Mouse (Mus musculus) ES-E14 (cell line): ENCODE measurements at regions not wholly inside any gene's neighbourhood (a gene's known extent, or its start where the extent isn't known, plus 50 kb on each side); places are given as distances from the start of the nearest gene placed in this dataset.

Source experiments
- CHD2 ChIP-seq: IDR thresholded peaks from 2 replicates; pipeline ENCODE4 v1.6.1; 2014; ENCODE audit warnings: mild to moderate bottlenecking, low read depth, low read length, inconsistent platforms
- HCFC1 ChIP-seq: IDR thresholded peaks from 2 replicates; pipeline ENCODE4 v1.6.1; 2012; ENCODE audit warnings: low read length, inconsistent platforms, borderline replicate concordance; ENCODE audit not compliant: insufficient read depth
- MAFK ChIP-seq: IDR thresholded peaks from 2 replicates; pipeline ENCODE4 v1.6.1; 2014; ENCODE audit warnings: mild to moderate bottlenecking, low read depth, low read length, inconsistent platforms; ENCODE audit not compliant: insufficient read depth
- ZC3H11A ChIP-seq: IDR thresholded peaks from 2 replicates; pipeline ENCODE4 v1.6.1; 2012; ENCODE audit warnings: low read depth, mild to moderate bottlenecking, inconsistent platforms, low read length, borderline replicate concordance

DNA sequence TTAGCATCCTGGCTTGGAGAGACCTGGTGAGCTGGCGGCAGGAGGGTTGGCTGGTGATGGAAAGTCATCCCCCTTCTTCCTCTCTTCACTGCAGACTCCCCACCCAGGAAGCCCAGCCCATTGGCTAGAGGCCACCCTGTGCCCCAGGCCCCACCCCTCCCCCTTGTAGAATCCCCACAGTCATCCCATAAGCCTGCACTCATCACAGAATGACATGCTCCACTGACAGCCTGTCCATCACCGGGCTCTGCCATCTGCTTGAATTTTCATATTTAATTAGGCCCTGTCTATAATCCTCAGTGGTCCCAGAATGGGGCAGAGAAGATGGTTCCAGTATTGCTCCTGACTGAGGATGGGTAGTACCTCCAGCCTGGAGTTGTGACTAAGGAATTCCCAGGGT is 79.3 kb upstream of the Csf3r start:
- TF ChIP-seq ZC3H11A (no peak), MAFK (no peak), CHD2 (no peak), HCFC1 (no peak)
